Mouse (Mus musculus) testis, adult 2 months (tissue): ENCODE results near the gene Tacr3. TPM values are rescaled to one million over a fixed set of nuclear protein-coding genes. Genes with fewer than 3 reads are reported as not detected.

Source experiments
- H3K27ac ChIP-seq: fragments of 200-500 bp; 2 replicates; pipeline ENCODE4 v1.5.1; 2012; ENCODE audit warnings: low read depth, low read length; ENCODE audit not compliant: control insufficient read depth, insufficient read depth
- H3K27me3 ChIP-seq: fragments of 200-500 bp; 2 replicates; pipeline ENCODE4 v1.6.1; 2012; ENCODE audit warnings: mild to moderate bottlenecking, low read length, moderate library complexity; ENCODE audit not compliant: control insufficient read depth, insufficient read depth
- H3K36me3 ChIP-seq: fragments of 200-500 bp; 2 replicates; pipeline ENCODE4 v1.6.1; 2012; ENCODE audit warnings: mild to moderate bottlenecking, low read length; ENCODE audit not compliant: control insufficient read depth, insufficient read depth
- H3K4me1 ChIP-seq: fragments of 200-500 bp; 2 replicates; pipeline ENCODE4 v1.6.1; 2012; ENCODE audit warnings: low read length; ENCODE audit not compliant: control insufficient read depth, insufficient read depth
- H3K4me3 ChIP-seq: fragments of 200-500 bp; 2 replicates; pipeline ENCODE4 v1.5.1; 2012; ENCODE audit warnings: low read depth, mild to moderate bottlenecking, low read length, moderate library complexity, mixed read lengths; ENCODE audit not compliant: control insufficient read depth
- CTCF ChIP-seq: fragments of 200-500 bp; IDR thresholded peaks from 2 replicates; pipeline ENCODE4 v1.5.1; 2012; ENCODE audit warnings: low read depth, mild to moderate bottlenecking, inconsistent platforms, low read length, moderate library complexity; ENCODE audit not compliant: control insufficient read depth, insufficient read depth, insufficient replicate concordance
- POLR2A ChIP-seq: fragments of 200-500 bp; IDR thresholded peaks from 2 replicates; pipeline ENCODE4 v1.6.1; 2012; ENCODE audit warnings: low read depth, mild to moderate bottlenecking, inconsistent platforms, low read length, moderate library complexity; ENCODE audit not compliant: control insufficient read depth
- polyA plus RNA-seq: library from polyadenylated mRNA; depleted of rRNA; stranded (reverse); fragments of >200 nt; gene quantifications from 2 replicates; pipeline ENCODE4 v1.2.3, GENCODE M21; 2012

Gene Tacr3
- polyA plus RNA-seq, 1 experiment: 0.02 TPM

GRCm38 (mm10) chr3:134935461-134935860, 106.7 kb downstream of the Tacr3 start:
- Histone ChIP-seq H3K27ac (no peak overlapping the region), H3K27me3 (no peaks in the 10 kb centered on the region), H3K4me3 (no peak overlapping the region), H3K4me1 (no peaks in the 10 kb centered on the region; the same call in 1 of the 2 replicates), H3K36me3 (no peaks in the 10 kb centered on the region)
- TF ChIP-seq POLR2A (no peak), CTCF (no peak)

- TF ChIP-seq POLR2A (no peak), CTCF (no peak)
- Histone ChIP-seq H3K27ac (no peak overlapping the region), H3K36me3 (no peaks in the 10 kb centered on the region), H3K4me1 (no peaks in the 10 kb centered on the region), H3K27me3 (no peaks in the 10 kb centered on the region), H3K4me3 (no peak overlapping the region)
Measured at GRCm38 (mm10) chr3:134963461-134963860, 134.7 kb downstream of the Tacr3 start.

- no peaks in the 10 kb centered on the region for H3K27me3 ChIP-seq
- H3K4me3 ChIP-seq: no peak overlapping the region
- H3K4me1 ChIP-seq: no peaks in the 10 kb centered on the region
- H3K36me3 ChIP-seq: no peaks in the 10 kb centered on the region
- H3K27ac ChIP-seq: no peak overlapping the region
- TF ChIP-seq CTCF: no peak
- TF ChIP-seq POLR2A: no peak
Measured at GRCm38 (mm10) chr3:134978902-134979301, 150.1 kb downstream of the Tacr3 start.

- H3K4me1 ChIP-seq: no peaks in the 10 kb centered on the region
- H3K36me3 ChIP-seq: no peaks in the 10 kb centered on the region
- no peak overlapping the region for H3K27ac ChIP-seq
- no peaks in the 10 kb centered on the region for H3K27me3 ChIP-seq
- TF ChIP-seq POLR2A (no peak), CTCF (no peak)
- H3K4me3 ChIP-seq: no peak overlapping the region
Measured at GRCm38 (mm10) chr3:134980140-134980539, 151.3 kb downstream of the Tacr3 start.
